Mouse (Mus musculus) forebrain, embryonic 14.5 days (tissue): Measurements from ENCODE around the gene Ubtf. TPM values are rescaled to one million over a fixed set of nuclear protein-coding genes. Genes with fewer than 3 reads are reported as not detected.
A peak's percentile ranks its signal among the peaks of the same experiment; 100 is the strongest.

Source experiments
- ATAC-seq: fragments of 200-750 bp; cut with Nextera tagmentation; 2 replicates; pipeline ENCODE4 v1.8.0; 2017; ENCODE audit warnings: mild to moderate bottlenecking, moderate library complexity
- DNase-seq: peaks from one replicate; pipeline ENCODE4 v3.0.0-alpha.2; 2015; ENCODE audit warnings: low spot score
- H3K27ac ChIP-seq: fragments of 300-500 bp; sonication (generic); 2 replicates; pipeline ENCODE4 v1.5.1; 2014; ENCODE audit warnings: low read depth, mild to moderate bottlenecking, control low read depth, low read length, moderate library complexity
- H3K27me3 ChIP-seq: fragments of 300-500 bp; sonication (generic); replicated peaks from 2 replicates; pipeline ENCODE4 v1.6.1; 2014; ENCODE audit warnings: low read length, control low read depth, mixed read lengths; ENCODE audit not compliant: control insufficient read depth, insufficient read depth
- H3K36me3 ChIP-seq: fragments of 300-500 bp; sonication (generic); 2 replicates; pipeline ENCODE4 v1.6.1; 2014; ENCODE audit warnings: low read length, control low read depth; ENCODE audit not compliant: control insufficient read depth, insufficient read depth
- H3K4me1 ChIP-seq: fragments of 300-500 bp; sonication (generic); 2 replicates; pipeline ENCODE4 v1.6.1; 2014; ENCODE audit warnings: antibody characterized with exemption, low read length, control low read depth; ENCODE audit not compliant: control insufficient read depth, insufficient read depth
- H3K4me2 ChIP-seq: fragments of 300-500 bp; sonication (generic); 2 replicates; pipeline ENCODE4 v1.6.1; 2014; ENCODE audit warnings: mild to moderate bottlenecking, control low read depth, low read length
- H3K4me3 ChIP-seq: fragments of 300-500 bp; sonication (generic); 2 replicates; pipeline ENCODE4 v1.5.1; 2014; ENCODE audit warnings: low read depth, low read length, control low read depth
- H3K9ac ChIP-seq: fragments of 300-500 bp; sonication (generic); 2 replicates; pipeline ENCODE4 v1.6.1; 2014; ENCODE audit warnings: mild to moderate bottlenecking, low read length, control low read depth, moderate library complexity
- H3K9me3 ChIP-seq: fragments of 300-500 bp; sonication (generic); replicated peaks from 2 replicates; pipeline ENCODE4 v1.6.1; 2016; ENCODE audit warnings: low read length, control low read depth, mixed read lengths; ENCODE audit not compliant: control insufficient read depth
- WGBS: fragments of 180-500 bp; shearing (Covaris S2); extraction: QIAGEN DNeasy Blood & Tissue Kit; methylation state at CpG from one replicate; pipeline ENCODE4 v1.1.7; 2014; 5-methylcytosine and 5-hydroxymethylcytosine counted together
- polyA plus RNA-seq: library from polyadenylated mRNA; unstranded; fragments of >200 nt; fragmentation: Nextera tagmentation; extraction: Ambion mirVana; gene quantifications from 2 replicates; pipeline ENCODE4 v1.2.1, GENCODE M21; 2014

Ubtf gene
- polyA plus RNA-seq, 1 experiment from 2014 or later = 74.5 TPM

- H3K4me1 ChIP-seq = peaks cover 3% of the 10 kb centered on the region; the same call in 1 of the 2 replicates
- DNase-seq (no peak), ATAC-seq (no peak)
- H3K27ac ChIP-seq = no peak overlapping the region
- 0 out of 2 replicates have a peak, but pooled peaks cover 5% of the 10 kb centered on the region for H3K27me3 ChIP-seq
- no peak overlapping the region for H3K4me3 ChIP-seq
- H3K36me3 ChIP-seq = no peaks in the 10 kb centered on the region
- no peak overlapping the region for H3K4me2 ChIP-seq
- no peak overlapping the region for H3K9ac ChIP-seq
- H3K9me3 ChIP-seq = no peaks in the 10 kb centered on the region
- WGBS = 42% methylated on average over 11 of the region's 12 CpGs
Observed at GRCm38 (mm10) chr11:102277754-102278153, 41.8 kb downstream of the Ubtf start.

- WGBS = under 1% methylated on average over 33 of the region's 33 CpGs
- Histone ChIP-seq H3K9ac (peak overlapping the region; percentile 59), H3K9me3 (no peaks in the 10 kb centered on the region), H3K4me1 (peaks cover 3% of the 10 kb centered on the region; the same call in 1 of the 2 replicates), H3K4me2 (peak overlapping the region; percentile 68), H3K36me3 (no peaks in the 10 kb centered on the region), H3K27me3 (0 out of 2 replicates have a peak, but pooled peaks cover 5% of the 10 kb centered on the region), H3K4me3 (peak overlapping the region; percentile 31), H3K27ac (no peak overlapping the region)
- DNase-seq (peak; percentile 53), ATAC-seq (peak; percentile 57; the same call in 1 of the 2 replicates)
Observed at GRCm38 (mm10) chr11:102276411-102276915, 43.1 kb downstream of the Ubtf start.

- Histone ChIP-seq H3K4me3 (no peak within 1 kb of the TSS), H3K27ac (no peak within 1 kb of the TSS), H3K4me1 (0 out of 2 replicates have a peak, but pooled peaks cover 4% of the 10 kb centered on the region), H3K27me3 (no peaks in the 10 kb centered on the region), H3K36me3 (no peaks in the 10 kb centered on the region), H3K4me2 (no peak within 1 kb of the TSS), H3K9me3 (no peaks in the 10 kb centered on the region), H3K9ac (no peak within 1 kb of the TSS)
- ATAC-seq (no peak), DNase-seq (no peak)
- 82% methylated on average over 12 of the region's 12 CpGs for WGBS
Observed at GRCm38 (mm10) chr11:102268520-102269244, 50.9 kb downstream of the Ubtf start, which contains the start of gene Asb16. Gene Asb16, plus strand, starts transcription at chr11:102268743.

GRCm38 (mm10) chr11:102267480-102267879 lies 52.1 kb downstream of the Ubtf start:
- Histone ChIP-seq H3K27ac (0 out of 2 replicates have a peak overlapping the region, but pooled peaks have one; percentile 33), H3K36me3 (peaks cover 2% of the 10 kb centered on the region), H3K27me3 (no peaks in the 10 kb centered on the region), H3K9ac (no peak overlapping the region), H3K4me1 (0 out of 2 replicates have a peak, but pooled peaks cover 4% of the 10 kb centered on the region), H3K9me3 (no peaks in the 10 kb centered on the region), H3K4me2 (no peak overlapping the region), H3K4me3 (no peak overlapping the region)
- peak; percentile 90 for DNase-seq
- WGBS = 11% methylated on average over 11 of the region's 11 CpGs
- ATAC-seq = peak; percentile 81; the same call in 1 of the 2 replicates

GRCm38 (mm10) chr11:102266631-102267355 lies 52.7 kb downstream of the Ubtf start:
- 81% methylated on average over 8 of the region's 8 CpGs for WGBS
- H3K4me3 ChIP-seq = no peak overlapping the region

GRCm38 (mm10) chr11:102265816-102266215 lies 53.7 kb downstream of the Ubtf start:
- Histone ChIP-seq H3K36me3 (peaks cover 11% of the 10 kb centered on the region), H3K4me1 (0 out of 2 replicates have a peak, but pooled peaks cover 4% of the 10 kb centered on the region), H3K9me3 (no peaks in the 10 kb centered on the region), H3K4me2 (no peak overlapping the region), H3K4me3 (no peak overlapping the region), H3K27ac (no peak overlapping the region), H3K9ac (no peak overlapping the region), H3K27me3 (no peaks in the 10 kb centered on the region)
- WGBS = 62% methylated on average over 14 of the region's 14 CpGs
- ATAC-seq = no peak
- DNase-seq = no peak

More at GRCm38 (mm10) chr11:102266631-102267355, 52.7 kb downstream of the Ubtf start:
- H3K9me3 ChIP-seq = no peaks in the 10 kb centered on the region
- ATAC-seq (peak; percentile 29; the same call in 1 of the 2 replicates), DNase-seq (no peak)
- no peak overlapping the region for H3K9ac ChIP-seq
- H3K36me3 ChIP-seq = peaks cover 9% of the 10 kb centered on the region
- no peaks in the 10 kb centered on the region for H3K27me3 ChIP-seq
- H3K4me1 ChIP-seq = 0 out of 2 replicates have a peak, but pooled peaks cover 4% of the 10 kb centered on the region
- H3K27ac ChIP-seq = 0 out of 2 replicates have a peak overlapping the region, but pooled peaks have one; percentile 33
- H3K4me2 ChIP-seq = no peak overlapping the region

- no peak overlapping the region for H3K9ac ChIP-seq
- H3K4me1 ChIP-seq = 0 out of 2 replicates have a peak, but pooled peaks cover 4% of the 10 kb centered on the region
- H3K36me3 ChIP-seq = peaks cover 18% of the 10 kb centered on the region
- no peak overlapping the region for H3K4me3 ChIP-seq
- no peak overlapping the region for H3K27ac ChIP-seq
- DNase-seq (no peak), ATAC-seq (no peak)
- no peaks in the 10 kb centered on the region for H3K27me3 ChIP-seq
- WGBS = 90% methylated on average over 7 of the region's 7 CpGs
- H3K9me3 ChIP-seq = no peaks in the 10 kb centered on the region
- H3K4me2 ChIP-seq = no peak overlapping the region
Observed at GRCm38 (mm10) chr11:102263211-102263610, 56.3 kb downstream of the Ubtf start.

- Histone ChIP-seq H3K9ac (no peak overlapping the region), H3K36me3 (peaks cover 22% of the 10 kb centered on the region), H3K4me1 (no peaks in the 10 kb centered on the region), H3K9me3 (no peaks in the 10 kb centered on the region), H3K27me3 (no peaks in the 10 kb centered on the region), H3K4me2 (no peak overlapping the region), H3K4me3 (no peak overlapping the region), H3K27ac (no peak overlapping the region)
- ATAC-seq (no peak), DNase-seq (no peak)
- 89% methylated on average over 3 of the region's 3 CpGs for WGBS
Observed at GRCm38 (mm10) chr11:102258521-102258920, 61.0 kb downstream of the Ubtf start.
